Mouse (Mus musculus) left cerebral cortex, adult 11 months (tissue): ENCODE measurements at regions not wholly inside any gene's neighbourhood (a gene's known extent, or its start where the extent isn't known, plus 50 kb on each side); places are given as distances from the start of the nearest gene placed in this dataset.

Experiments used
- DNase-seq: peaks from one replicate; pipeline ENCODE4 v3.0.0; 2022; ENCODE audit warnings: low spot score

DNA sequence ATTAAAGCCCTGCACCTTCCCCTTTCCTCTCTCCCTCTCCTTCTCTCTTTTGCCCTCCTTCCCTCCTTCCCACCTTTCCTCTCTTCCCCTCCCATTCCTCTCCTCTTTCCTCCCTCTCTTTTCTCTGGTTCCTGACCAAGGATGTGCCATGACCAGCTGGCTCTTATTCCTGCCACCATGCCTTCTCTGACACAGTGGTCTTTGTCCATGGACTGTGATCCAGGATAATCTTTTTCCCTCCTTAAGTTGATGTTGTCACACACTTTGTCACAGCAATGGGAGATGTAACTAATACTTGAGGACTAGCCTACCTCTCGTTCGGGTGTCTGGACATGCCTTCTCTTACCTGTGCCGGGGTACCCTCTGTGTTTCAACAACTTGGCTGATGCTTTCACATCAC lies 86.4 kb downstream of the Anapc4 start:
- DNase-seq = no peak

DNA sequence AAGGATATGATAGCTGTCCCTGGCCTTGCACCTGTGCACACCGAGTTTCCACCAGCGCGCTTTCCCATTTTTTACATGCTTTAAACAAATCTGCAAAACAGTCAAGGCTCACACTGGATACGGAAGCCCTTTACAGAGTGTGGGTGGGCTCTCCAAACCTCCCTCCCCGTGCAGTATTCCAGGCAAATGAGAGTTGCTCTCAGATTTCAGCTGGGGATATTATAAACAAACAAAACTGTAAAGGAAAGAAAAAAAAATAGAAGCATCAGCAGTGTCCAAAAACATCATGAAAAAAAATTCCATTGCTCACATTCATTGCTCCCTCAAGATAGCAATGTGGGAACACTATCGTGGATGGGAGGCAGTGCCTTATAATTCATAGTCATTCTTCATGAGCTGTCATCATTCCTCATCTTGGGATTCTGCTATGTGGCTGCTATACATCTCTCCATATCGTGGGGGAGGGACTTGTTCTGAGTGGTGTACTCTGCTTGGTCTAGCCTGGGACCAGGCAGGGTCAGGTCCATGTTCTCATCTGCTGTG lies 87.0 kb downstream of the Anapc4 start:
- no peak for DNase-seq

DNA sequence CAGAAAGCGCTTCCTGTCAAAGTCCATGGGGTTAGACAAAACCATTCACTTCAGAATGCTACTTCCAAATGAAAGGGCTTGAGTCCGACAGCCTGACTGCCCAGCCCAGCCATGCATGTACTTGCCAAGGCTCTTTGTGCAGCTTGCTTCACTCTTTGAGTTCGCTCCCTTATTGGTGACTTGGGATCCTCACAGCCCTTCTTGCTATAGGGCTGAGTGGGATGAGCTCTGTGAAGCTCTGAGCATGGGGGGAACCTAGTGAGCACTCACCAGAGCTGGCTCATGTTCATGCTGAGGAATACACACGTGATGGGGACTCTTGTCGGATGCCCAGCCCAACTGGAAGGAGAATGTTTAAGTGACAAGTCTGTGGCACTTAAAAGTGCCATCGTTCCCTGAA lies 91.2 kb downstream of the Anapc4 start:
- DNase-seq = no peak

DNA sequence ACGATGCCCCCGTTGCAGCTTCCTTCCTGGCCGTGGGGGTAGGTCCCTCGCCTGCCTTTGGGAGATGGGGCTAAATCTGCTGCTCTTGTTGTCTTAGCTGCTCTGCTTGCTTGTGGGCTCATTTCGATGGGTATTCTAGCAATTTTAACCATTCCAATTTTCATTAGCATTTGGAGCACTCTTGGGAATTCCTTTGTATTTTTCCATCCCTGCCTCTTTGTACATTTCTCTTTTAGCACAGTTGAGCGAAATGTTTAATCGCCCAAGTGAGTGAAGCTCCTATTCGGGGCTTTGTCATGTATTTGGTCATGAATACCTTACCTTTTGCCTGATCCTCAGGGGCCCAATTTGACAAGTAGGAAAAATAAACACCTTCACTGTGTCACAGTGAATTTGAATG lies 95.9 kb downstream of the Anapc4 start:
- no peak for DNase-seq

DNA sequence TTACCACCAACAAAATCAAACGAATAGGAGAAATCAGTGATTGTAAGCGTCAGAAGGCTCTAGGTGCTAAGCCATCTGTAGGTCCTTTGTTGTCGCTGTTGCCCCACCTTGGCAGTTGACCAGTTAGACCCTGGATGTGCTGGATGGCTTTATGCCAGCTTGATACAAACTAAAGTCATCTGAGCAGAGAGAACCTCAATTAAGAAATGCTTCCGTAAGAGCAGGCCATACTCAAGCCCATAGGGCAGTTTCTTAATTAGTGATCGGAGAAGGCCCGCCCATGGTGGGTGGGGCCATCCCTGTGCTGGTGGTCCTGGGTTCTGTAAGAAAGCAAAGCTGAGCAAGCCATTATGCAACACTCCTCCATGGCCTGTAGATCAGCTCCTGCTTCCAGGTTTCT lies 99.5 kb downstream of the Anapc4 start:
- no peak for DNase-seq

- peak; percentile 8 for DNase-seq
Observed at GRCm38 (mm10) chr5:52937626-52938025, 100.3 kb upstream of the Slc34a2 start.

DNA sequence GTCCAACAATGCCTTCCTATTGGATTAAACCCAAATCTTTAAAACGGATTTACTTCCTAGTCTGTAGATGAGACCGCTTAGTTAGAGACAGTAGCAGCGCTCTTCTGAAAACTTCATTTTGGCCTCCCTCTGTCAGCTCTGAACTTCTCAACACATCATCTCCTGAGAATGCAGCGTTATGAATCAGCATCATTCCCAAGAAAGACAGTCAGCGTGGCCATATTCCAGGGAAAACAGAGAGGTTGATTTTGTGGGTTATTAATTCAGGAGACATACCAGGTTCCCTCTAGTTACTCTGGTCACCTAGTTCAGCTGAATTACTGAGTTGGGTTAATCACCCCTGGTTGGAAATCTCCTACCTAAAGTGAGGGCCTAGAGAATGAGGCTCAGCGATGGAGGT lies 97.9 kb upstream of the Slc34a2 start:
- no peak for DNase-seq

- DNase-seq = no peak
Observed at GRCm38 (mm10) chr5:52940645-52941044, 97.2 kb upstream of the Slc34a2 start.

DNA sequence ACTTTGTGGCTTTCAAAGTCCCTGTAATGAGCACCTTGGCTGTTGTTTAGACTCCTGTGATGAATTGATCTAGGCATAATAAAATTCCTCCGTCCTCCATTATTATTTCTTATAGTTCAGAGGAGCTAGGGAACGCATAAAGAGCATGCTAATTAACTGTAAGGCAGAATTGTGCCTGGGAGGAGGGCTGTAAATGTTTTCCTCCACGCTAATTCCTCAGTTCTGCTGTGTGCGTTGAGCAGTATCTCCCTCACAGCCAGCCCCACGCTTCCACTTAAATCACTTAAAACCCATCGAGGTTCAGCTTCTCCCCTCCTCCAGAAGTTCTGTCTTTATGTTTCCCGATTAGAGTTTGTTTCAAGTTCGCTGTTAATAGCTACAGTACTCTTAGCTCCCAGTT lies 84.0 kb upstream of the Slc34a2 start:
- no peak for DNase-seq

DNA sequence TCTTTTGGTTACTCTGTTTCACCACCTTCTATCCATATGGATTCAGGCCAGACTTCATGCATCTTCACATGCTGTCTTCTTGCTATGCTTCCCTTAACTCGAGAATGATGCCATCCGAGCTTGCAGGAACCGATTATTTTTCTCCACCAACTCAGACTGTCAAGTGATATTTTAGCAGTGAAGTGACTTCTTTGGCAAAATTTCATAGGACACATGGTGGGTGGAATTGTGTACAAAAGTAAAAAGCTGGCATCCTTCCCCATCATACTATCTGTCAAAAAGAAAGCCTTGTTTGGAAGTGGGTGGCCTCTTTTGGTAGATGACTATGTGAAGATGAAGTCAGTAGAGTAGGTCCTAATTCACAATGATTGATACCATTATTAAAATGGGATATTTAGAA lies 83.2 kb upstream of the Slc34a2 start:
- DNase-seq = peak; percentile 15

GRCm38 (mm10) chr5:52964209-52964608 lies 73.7 kb upstream of the Slc34a2 start:
- no peak for DNase-seq

DNA sequence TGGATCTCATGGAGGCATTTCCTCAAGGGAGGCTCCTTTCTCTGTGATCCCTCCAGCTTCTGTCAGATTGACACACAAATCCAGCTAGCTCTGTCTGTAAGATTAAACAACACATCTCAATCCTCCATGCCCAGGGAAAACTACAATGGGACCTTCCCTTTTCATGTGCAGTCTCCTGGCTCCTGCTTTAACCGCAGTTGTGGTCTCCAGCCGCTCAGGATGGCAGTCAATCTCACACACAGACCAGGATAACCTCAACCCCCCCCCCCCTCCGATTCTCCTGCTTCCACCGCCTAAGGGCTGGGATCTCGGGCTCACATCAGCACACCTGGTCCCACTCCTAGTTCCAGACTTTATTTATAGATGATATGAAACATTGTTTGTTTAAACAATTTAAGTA lies 66.1 kb upstream of the Slc34a2 start:
- DNase-seq = no peak

DNA sequence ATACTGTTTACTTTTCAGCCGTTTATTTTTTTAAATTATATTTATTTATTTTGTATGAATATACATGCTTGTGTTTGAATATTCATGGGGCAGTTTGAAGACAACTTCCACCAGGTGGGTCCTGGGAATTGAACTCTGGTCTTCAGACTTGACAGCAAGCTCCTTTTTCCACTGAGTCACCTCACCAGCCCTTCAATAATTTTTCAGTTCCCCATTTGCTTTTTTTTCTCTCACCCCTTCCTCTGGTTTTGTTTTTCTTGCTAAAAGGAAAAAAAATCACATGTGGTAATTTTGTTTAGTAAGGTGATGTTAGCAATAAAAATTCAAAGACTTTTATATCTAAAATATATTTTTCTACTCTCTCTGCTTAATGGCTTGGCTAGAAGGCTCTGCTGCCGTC lies 64.9 kb upstream of the Slc34a2 start:
- no peak for DNase-seq

DNA sequence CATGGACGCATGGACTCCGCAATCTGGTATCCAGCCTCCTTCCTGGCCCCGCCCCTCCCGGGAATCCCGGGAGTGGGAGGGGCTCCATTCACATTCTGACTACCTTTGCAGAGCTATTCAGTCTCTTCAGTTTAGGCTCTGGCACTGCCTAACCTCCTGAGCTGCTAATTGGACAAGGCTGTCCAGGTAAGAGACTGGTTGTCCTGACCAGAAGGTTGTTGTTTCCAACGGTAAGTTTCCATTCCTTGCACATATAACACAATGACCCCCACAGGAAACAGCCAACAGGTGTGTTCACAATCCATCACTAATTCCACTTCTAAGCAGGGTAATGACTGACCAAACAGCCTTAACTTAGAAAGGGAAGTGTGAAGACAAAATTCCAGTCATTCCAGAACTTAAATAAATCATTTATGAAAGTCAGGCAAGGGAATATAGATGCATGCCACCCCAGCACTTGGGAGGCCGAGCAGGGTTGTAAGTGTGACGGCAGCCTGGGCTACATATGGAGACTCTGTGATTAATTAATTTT lies 62.3 kb upstream of the Slc34a2 start:
- DNase-seq = no peak

- DNase-seq = no peak
Observed at GRCm38 (mm10) chr5:52977826-52978687, 59.8 kb upstream of the Slc34a2 start.

GRCm38 (mm10) chr5:52979458-52979857 lies 58.4 kb upstream of the Slc34a2 start:
- DNase-seq = no peak

GRCm38 (mm10) chr5:52982056-52982455 lies 55.8 kb upstream of the Slc34a2 start:
- DNase-seq = no peak

GRCm38 (mm10) chr5:52982741-52983140 lies 55.1 kb upstream of the Slc34a2 start:
- DNase-seq = no peak
